Mouse (Mus musculus) embryonic facial prominence, embryonic 15.5 days (tissue): ENCODE measurements around the gene Unc80. TPM values are rescaled to one million over a fixed set of nuclear protein-coding genes. Genes with fewer than 3 reads are reported as not detected.

ENCODE experiments used
- ATAC-seq: fragments of 200-750 bp; cut with Nextera tagmentation; 2 replicates; pipeline ENCODE4 v1.8.0; 2017; ENCODE audit warnings: low read depth, moderate TSS enrichment; ENCODE audit not compliant: insufficient number of reproducible peaks, low FRiP score, low TSS enrichment
- H3K27ac ChIP-seq: fragments of 300-500 bp; sonication (generic); replicated peaks from 2 replicates; pipeline ENCODE4 v1.5.1; 2015; ENCODE audit warnings: mild to moderate bottlenecking, inconsistent platforms
- H3K27me3 ChIP-seq: fragments of 300-500 bp; sonication (generic); 2 replicates; pipeline ENCODE4 v1.6.1; 2015; ENCODE audit warnings: inconsistent platforms
- H3K36me3 ChIP-seq: fragments of 300-500 bp; sonication (generic); 2 replicates; pipeline ENCODE4 v1.6.1; 2015; ENCODE audit warnings: mild to moderate bottlenecking, inconsistent platforms
- H3K4me1 ChIP-seq: fragments of 300-500 bp; sonication (generic); 2 replicates; pipeline ENCODE4 v1.6.1; 2015; ENCODE audit warnings: inconsistent platforms
- H3K4me2 ChIP-seq: fragments of 300-500 bp; sonication (generic); replicated peaks from 2 replicates; pipeline ENCODE4 v1.6.1; 2015; ENCODE audit warnings: mild to moderate bottlenecking, inconsistent platforms
- H3K4me3 ChIP-seq: fragments of 300-500 bp; sonication (generic); replicated peaks from 2 replicates; pipeline ENCODE4 v1.5.1; 2015; ENCODE audit warnings: mild to moderate bottlenecking, inconsistent platforms
- H3K9ac ChIP-seq: fragments of 300-500 bp; sonication (generic); 2 replicates; pipeline ENCODE4 v1.6.1; 2015; ENCODE audit warnings: inconsistent platforms
- H3K9me3 ChIP-seq: fragments of 300-500 bp; sonication (generic); replicated peaks from 2 replicates; pipeline ENCODE4 v1.6.1; 2016; ENCODE audit warnings: inconsistent platforms
- WGBS: fragments of 180-500 bp; shearing (Covaris S2); methylation state at CpG from one replicate; pipeline ENCODE4 v1.1.7; 2015; 5-methylcytosine and 5-hydroxymethylcytosine counted together
- polyA plus RNA-seq: library from polyadenylated mRNA; unstranded; fragments of >200 nt; fragmentation: Nextera tagmentation; extraction: Ambion mirVana; gene quantifications from 2 replicates; pipeline ENCODE4 v1.2.1, GENCODE M21; 2015

The Unc80 gene
- polyA plus RNA-seq, 1 experiment from 2014 or later, result 0.11 TPM

DNA sequence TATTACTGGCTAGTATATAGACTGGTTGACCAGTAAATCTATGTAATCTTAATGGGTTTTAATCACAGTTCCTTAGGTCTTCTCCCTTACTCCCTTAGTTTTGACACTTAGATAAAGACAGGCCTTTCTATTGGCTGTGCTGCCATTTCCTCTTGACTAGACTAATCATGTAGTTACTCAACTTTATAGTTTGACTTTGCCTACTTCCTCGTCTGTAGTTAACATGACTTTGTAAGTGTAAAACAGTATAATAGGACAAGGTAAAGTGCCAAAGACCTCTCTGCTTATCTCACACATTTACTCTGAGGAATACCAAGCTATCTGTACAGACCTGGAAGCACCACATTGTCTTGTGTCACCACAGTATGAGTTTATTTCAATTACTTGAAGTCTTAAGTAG lies 262.4 kb downstream of the Unc80 start:
- Histone ChIP-seq H3K36me3 (peaks cover 28% of the 10 kb centered on the region; the same call in 1 of the 2 replicates), H3K27ac (no peak overlapping the region), H3K9ac (no peak overlapping the region), H3K9me3 (no peaks in the 10 kb centered on the region), H3K27me3 (no peaks in the 10 kb centered on the region), H3K4me3 (no peak overlapping the region), H3K4me2 (no peak overlapping the region), H3K4me1 (no peaks in the 10 kb centered on the region)
- no peak for ATAC-seq
- WGBS, result 89% methylated on average over 1 of the region's 1 CpGs

Other genes with a start within 250 kb of the Unc80 start
- gene Rpe, start 232.5 kb downstream of the Unc80 start, polyA plus RNA-seq, result 42.6 and 46.3 TPM in 2 replicates